Mouse (Mus musculus): ENCODE measurements around the gene Sac3d1. TPM values are rescaled to one million over a fixed set of nuclear protein-coding genes. Genes with fewer than 3 reads are reported as not detected.

The Sac3d1 gene
- polyA plus RNA-seq, 1 experiment from 2014 or later: 36.4 TPM

DNA sequence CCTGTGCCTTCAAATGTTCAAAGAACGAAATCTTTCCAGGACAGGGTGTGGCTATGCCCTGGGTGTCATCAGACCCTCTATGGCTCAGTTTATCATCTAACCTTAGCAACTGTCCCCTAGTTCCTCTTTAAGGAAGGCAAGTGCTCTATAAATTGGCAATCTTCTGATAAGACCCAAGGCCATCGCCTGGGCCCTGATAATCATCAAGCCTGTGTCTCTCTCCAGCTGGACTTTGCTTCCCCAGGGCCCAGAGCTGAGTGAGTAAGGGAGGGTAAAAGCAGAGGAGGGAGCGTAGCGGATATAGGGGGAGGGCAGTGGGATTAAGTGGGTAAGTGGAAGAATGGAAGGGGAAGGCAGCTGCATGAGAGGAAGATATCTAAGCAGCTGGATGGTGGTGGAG, 14.0 kb downstream of the Sac3d1 start:
- no peak for ATAC-seq (ENCODE audit: low read depth)
- no peak overlapping the region for H3K27ac ChIP-seq (ENCODE audit: low read length)
- H3K4me2 ChIP-seq (ENCODE audit: low read depth, low read length): no peak overlapping the region
- no peaks in the 10 kb centered on the region for H3K36me3 ChIP-seq (ENCODE audit: control insufficient read depth, insufficient read depth, low read length)
- 74% methylated on average over 4 of the region's 4 CpGs for WGBS
- no peak overlapping the region for H3K4me3 ChIP-seq (ENCODE audit: low read length)
- H3K27me3 ChIP-seq (ENCODE audit: control insufficient read depth, insufficient read depth, low read depth, low read length): no peaks in the 10 kb centered on the region
- H3K4me1 ChIP-seq (replicated peaks; ENCODE audit: control insufficient read depth, insufficient read depth, low read length): no peaks in the 10 kb centered on the region
- no peaks in the 10 kb centered on the region for H3K9me3 ChIP-seq (ENCODE audit: control insufficient read depth, low read length)
- H3K9ac ChIP-seq (ENCODE audit: low read length): no peak overlapping the region

DNA sequence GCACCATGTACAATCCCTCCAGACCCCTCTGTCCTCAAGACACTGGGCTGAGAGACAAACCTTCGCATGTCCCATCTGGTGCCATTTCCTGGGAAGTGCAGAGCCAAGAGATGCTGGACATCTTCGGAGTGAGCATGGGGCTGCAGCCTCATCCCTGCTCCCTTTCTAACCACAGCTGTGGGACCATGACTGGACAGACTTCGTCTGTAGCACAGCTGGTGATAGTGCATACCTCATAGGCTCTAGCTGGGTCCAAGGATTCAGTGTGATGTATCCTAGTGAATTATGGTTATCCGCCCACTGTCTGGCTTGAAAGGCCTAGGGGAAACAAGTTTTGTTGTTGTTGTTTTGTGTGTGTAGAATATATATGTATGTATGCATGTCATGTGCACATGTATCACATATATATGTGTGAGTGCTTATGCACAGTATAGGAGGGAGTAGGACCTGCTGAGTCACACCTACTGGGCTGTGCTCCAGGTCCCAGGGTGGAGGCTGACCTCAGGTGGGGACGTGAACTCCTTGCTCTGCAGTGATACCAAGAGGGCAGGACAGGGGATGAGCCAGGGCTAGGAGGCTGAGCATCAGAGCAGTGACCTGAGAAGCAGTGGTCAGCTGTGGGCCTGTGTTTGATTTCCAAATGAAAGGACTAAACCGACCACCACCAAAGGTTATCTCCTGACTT, 16.1 kb downstream of the Sac3d1 start:
- ATAC-seq (ENCODE audit: low read depth): no peak
- H3K4me3 ChIP-seq (ENCODE audit: low read length): no peak overlapping the region
- WGBS: 68% methylated on average over 6 of the region's 6 CpGs

DNA sequence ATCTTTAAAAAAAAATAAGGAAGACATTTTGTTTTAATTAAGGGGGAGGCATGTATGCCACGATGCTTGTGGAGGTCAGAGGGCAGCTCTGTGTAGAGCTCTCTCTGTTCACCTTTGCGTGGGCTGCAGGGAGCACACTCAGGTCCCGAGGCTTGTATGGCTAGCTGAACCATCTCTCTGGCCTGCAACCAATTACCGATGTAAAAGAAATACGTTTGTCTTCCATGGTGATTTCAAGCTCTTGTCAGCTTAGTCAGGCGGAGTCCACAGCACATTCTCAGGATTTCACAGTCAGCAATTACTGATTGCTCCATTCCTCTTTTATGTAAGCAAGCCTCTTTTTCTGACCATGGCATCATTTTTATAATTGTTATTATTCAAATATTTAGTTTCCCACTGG, 17.3 kb downstream of the Sac3d1 start:
- ATAC-seq (ENCODE audit: low read depth): no peak
- 54% methylated on average over 6 of the region's 6 CpGs for WGBS
- no peaks in the 10 kb centered on the region for H3K36me3 ChIP-seq (ENCODE audit: control insufficient read depth, insufficient read depth, low read length)
- H3K4me1 ChIP-seq (replicated peaks; ENCODE audit: control insufficient read depth, insufficient read depth, low read length): no peaks in the 10 kb centered on the region
- no peak overlapping the region for H3K4me3 ChIP-seq (ENCODE audit: low read length)
- no peak overlapping the region for H3K4me2 ChIP-seq (ENCODE audit: low read depth, low read length)
- no peak overlapping the region for H3K27ac ChIP-seq (ENCODE audit: low read length)
- H3K27me3 ChIP-seq (ENCODE audit: control insufficient read depth, insufficient read depth, low read depth, low read length): no peaks in the 10 kb centered on the region
- H3K9me3 ChIP-seq (ENCODE audit: control insufficient read depth, low read length): no peaks in the 10 kb centered on the region
- no peak overlapping the region for H3K9ac ChIP-seq (ENCODE audit: low read length)

More for the DNA sequence above, 16.1 kb downstream of the Sac3d1 start:
- Histone ChIP-seq H3K4me2 (ENCODE audit: low read depth, low read length) (no peak overlapping the region), H3K9ac (ENCODE audit: low read length) (no peak overlapping the region), H3K9me3 (ENCODE audit: control insufficient read depth, low read length) (no peaks in the 10 kb centered on the region), H3K27me3 (ENCODE audit: control insufficient read depth, insufficient read depth, low read depth, low read length) (no peaks in the 10 kb centered on the region), H3K27ac (ENCODE audit: low read length) (no peak overlapping the region), H3K4me1 (replicated peaks; ENCODE audit: control insufficient read depth, insufficient read depth, low read length) (no peaks in the 10 kb centered on the region), H3K36me3 (ENCODE audit: control insufficient read depth, insufficient read depth, low read length) (no peaks in the 10 kb centered on the region)

DNA sequence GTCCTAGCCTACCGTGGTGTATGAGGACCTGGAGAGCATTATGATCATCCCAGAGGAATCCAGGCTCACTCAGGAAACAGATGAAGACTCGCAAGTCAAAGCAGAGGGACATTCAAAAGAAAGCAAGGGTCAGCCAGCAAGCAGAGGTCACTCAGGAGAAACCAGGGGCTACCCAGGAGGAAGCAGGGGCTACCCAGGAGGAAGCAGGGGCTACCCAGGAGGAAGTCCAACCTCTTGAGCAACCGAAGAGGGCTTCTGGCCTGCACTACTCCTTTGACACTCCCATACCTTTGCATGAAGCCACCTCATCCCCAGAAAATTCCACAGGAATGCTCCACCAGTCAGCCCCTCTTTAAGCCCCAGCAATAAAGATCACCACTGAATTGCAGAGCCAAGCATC, 20.6 kb downstream of the Sac3d1 start:
- Histone ChIP-seq H3K9ac (ENCODE audit: low read length) (no peak overlapping the region), H3K27me3 (ENCODE audit: control insufficient read depth, insufficient read depth, low read depth, low read length) (no peaks in the 10 kb centered on the region), H3K36me3 (ENCODE audit: control insufficient read depth, insufficient read depth, low read length) (no peaks in the 10 kb centered on the region), H3K4me3 (ENCODE audit: low read length) (no peak overlapping the region), H3K4me1 (replicated peaks; ENCODE audit: control insufficient read depth, insufficient read depth, low read length) (no peaks in the 10 kb centered on the region), H3K4me2 (ENCODE audit: low read depth, low read length) (no peak overlapping the region), H3K9me3 (ENCODE audit: control insufficient read depth, low read length) (no peaks in the 10 kb centered on the region), H3K27ac (ENCODE audit: low read length) (no peak overlapping the region)
- no peak for ATAC-seq (ENCODE audit: low read depth)
- WGBS: 75% methylated on average over 3 of the region's 3 CpGs

DNA sequence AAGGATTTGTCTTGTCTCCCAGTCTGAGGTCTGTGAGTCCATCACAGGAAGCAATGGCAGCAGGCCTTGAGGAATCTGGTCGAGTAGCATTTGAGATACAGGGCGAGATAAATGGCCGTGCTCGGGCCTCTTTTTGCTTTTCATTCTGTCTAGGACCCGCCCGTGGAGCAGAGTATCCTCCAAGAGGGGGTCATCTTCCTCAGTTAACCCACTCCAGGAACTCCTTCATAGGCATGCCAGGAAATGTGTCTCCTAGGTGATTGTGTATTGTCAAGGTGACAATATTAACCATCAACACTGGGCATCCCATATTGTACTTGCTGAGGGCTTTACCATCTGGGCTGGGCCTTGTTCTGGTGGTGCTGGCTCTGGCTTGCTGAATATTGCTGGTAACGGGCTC, 24.3 kb downstream of the Sac3d1 start, which contains the start of gene AC131692.1:
TSS of gene AC131692.1 (plus strand) at position 301 of the 400 bp plus-strand sequence.
- Histone ChIP-seq H3K9me3 (ENCODE audit: control insufficient read depth, low read length) (no peaks in the 10 kb centered on the region), H3K36me3 (ENCODE audit: control insufficient read depth, insufficient read depth, low read length) (peaks cover 13% of the 10 kb centered on the region), H3K4me1 (replicated peaks; ENCODE audit: control insufficient read depth, insufficient read depth, low read length) (no peaks in the 10 kb centered on the region), H3K4me2 (ENCODE audit: low read depth, low read length) (no peak within 1 kb of the TSS), H3K9ac (ENCODE audit: low read length) (no peak within 1 kb of the TSS), H3K27ac (ENCODE audit: low read length) (no peak within 1 kb of the TSS), H3K27me3 (ENCODE audit: control insufficient read depth, insufficient read depth, low read depth, low read length) (no peaks in the 10 kb centered on the region), H3K4me3 (ENCODE audit: low read length) (no peak within 1 kb of the TSS)
- no peak for ATAC-seq (ENCODE audit: low read depth)
- WGBS: 86% methylated on average over 7 of the region's 7 CpGs

DNA sequence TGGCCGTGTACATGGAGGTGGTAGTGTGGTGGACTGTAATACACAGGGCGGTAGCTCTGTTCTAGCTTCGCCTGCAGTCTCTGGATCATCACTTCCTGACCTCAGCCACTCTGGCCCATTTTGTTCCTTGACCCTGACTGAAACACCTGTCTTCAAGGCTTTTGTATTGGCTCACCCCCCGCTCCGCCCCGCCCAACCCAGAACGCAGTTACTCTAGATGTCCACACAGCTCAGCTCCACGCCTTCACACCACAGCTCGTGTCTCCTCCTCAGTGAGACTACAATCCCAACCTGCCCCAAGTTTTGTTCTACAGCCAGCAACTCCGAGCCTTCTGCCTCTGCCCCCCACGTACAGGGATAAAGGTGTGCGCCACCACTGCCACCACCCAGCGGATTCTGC, 29.6 kb downstream of the Sac3d1 start:
- 96% methylated on average over 13 of the region's 13 CpGs for WGBS
- peaks cover 11% of the 10 kb centered on the region for H3K4me1 ChIP-seq (replicated peaks; ENCODE audit: control insufficient read depth, insufficient read depth, low read length)
- no peaks in the 10 kb centered on the region for H3K27me3 ChIP-seq (ENCODE audit: control insufficient read depth, insufficient read depth, low read depth, low read length)
- peaks cover 17% of the 10 kb centered on the region for H3K36me3 ChIP-seq (ENCODE audit: control insufficient read depth, insufficient read depth, low read length)
- H3K4me3 ChIP-seq (ENCODE audit: low read length): no peak overlapping the region
- H3K9ac ChIP-seq (ENCODE audit: low read length): no peak overlapping the region
- no peaks in the 10 kb centered on the region for H3K9me3 ChIP-seq (ENCODE audit: control insufficient read depth, low read length)
- H3K27ac ChIP-seq (ENCODE audit: low read length): no peak overlapping the region
- no peak for ATAC-seq (ENCODE audit: low read depth)
- H3K4me2 ChIP-seq (ENCODE audit: low read depth, low read length): no peak overlapping the region

DNA sequence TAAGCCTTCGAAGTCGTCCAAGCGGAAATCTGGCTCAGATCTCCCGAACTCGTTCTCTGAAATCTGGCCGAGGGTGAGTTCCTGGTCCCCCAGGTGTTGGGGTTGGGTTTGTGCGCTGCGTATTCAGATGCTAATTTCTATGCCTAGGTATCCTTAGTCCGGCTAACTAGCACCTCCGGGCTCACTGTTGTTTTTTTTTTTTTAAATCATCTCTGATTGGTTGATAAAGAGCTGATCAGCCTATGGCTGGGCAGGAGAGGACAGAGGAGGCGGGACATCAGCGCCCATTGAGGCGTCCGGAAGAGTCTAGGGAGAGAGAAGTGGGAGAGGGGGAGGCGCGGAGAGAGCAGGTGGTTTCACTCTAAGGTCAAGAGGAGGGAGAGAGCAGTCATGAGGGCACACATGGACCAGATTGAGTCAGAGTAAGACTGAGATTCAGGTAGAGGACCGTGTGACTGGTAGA, 33.0 kb downstream of the Sac3d1 start:
- Histone ChIP-seq H3K27me3 (ENCODE audit: control insufficient read depth, insufficient read depth, low read depth, low read length) (no peaks in the 10 kb centered on the region), H3K27ac (ENCODE audit: low read length) (peak overlapping the region; percentile 62), H3K4me1 (replicated peaks; ENCODE audit: control insufficient read depth, insufficient read depth, low read length) (peaks cover 13% of the 10 kb centered on the region), H3K4me3 (ENCODE audit: low read length) (peak overlapping the region; percentile 76), H3K4me2 (ENCODE audit: low read depth, low read length) (peak overlapping the region; percentile 80), H3K36me3 (ENCODE audit: control insufficient read depth, insufficient read depth, low read length) (peaks cover 15% of the 10 kb centered on the region), H3K9ac (ENCODE audit: low read length) (peak overlapping the region; percentile 79), H3K9me3 (ENCODE audit: control insufficient read depth, low read length) (no peaks in the 10 kb centered on the region)
- ATAC-seq (ENCODE audit: low read depth): peak; percentile 72
- under 1% methylated on average over 17 of the region's 17 CpGs for WGBS

DNA sequence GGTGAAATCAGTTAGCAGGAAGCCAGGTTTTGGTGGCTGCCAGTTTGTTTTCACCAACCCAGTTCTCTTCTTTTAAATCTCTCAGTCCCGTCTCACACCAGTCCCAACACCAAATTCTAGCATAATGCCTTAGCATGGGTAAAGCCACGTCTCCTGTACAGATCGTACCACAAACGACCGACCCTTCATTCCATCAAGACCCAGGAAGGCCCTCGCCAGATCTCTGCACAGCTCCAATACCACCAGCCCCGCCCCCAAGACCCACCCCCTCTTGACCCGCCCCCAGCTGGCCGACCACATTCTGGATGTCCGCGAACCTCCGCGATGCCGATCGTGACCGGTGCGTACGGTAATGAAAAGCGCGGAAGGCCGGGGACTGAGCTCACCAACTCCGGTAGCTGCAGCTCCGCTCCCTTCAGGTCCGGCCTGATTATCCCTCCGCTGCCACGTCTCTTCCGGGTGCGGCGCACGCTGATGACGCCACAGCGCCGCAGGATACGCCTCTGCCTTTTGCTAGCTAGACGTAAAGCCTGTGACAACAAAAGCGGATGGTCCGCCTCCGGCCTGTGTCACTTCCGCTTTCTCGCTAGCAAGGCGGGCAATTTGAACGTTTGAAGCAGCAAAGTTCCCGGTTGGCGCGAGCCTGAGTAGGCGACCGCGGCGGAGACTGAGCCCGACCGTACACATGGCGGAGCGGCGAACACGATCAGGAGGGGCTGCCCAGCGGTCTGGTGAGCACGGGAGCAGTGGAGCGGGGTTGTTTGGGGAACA, 33.8 kb downstream of the Sac3d1 start, which contains the start of the genes Zfpl1 and Cdca5:
TSS of gene Zfpl1 (minus strand) at position 479 of the 771 bp plus-strand sequence.
TSS of gene Cdca5 (plus strand) at position 506 of the 771 bp plus-strand sequence.
- Histone ChIP-seq H3K9ac (ENCODE audit: low read length) (peak within 1 kb of the TSS; percentile 79), H3K36me3 (ENCODE audit: control insufficient read depth, insufficient read depth, low read length) (peaks cover 14% of the 10 kb centered on the region; the same call in 1 of the 2 replicates), H3K9me3 (ENCODE audit: control insufficient read depth, low read length) (no peaks in the 10 kb centered on the region), H3K4me2 (ENCODE audit: low read depth, low read length) (peak within 1 kb of the TSS; percentile 80), H3K27ac (ENCODE audit: low read length) (peak within 1 kb of the TSS; percentile 62), H3K4me3 (ENCODE audit: low read length) (peak within 1 kb of the TSS; percentile 76), H3K4me1 (replicated peaks; ENCODE audit: control insufficient read depth, insufficient read depth, low read length) (peaks cover 13% of the 10 kb centered on the region), H3K27me3 (ENCODE audit: control insufficient read depth, insufficient read depth, low read depth, low read length) (no peaks in the 10 kb centered on the region)
- WGBS: under 1% methylated on average over 58 of the region's 58 CpGs
- peak; percentile 94 for ATAC-seq (ENCODE audit: low read depth)

DNA sequence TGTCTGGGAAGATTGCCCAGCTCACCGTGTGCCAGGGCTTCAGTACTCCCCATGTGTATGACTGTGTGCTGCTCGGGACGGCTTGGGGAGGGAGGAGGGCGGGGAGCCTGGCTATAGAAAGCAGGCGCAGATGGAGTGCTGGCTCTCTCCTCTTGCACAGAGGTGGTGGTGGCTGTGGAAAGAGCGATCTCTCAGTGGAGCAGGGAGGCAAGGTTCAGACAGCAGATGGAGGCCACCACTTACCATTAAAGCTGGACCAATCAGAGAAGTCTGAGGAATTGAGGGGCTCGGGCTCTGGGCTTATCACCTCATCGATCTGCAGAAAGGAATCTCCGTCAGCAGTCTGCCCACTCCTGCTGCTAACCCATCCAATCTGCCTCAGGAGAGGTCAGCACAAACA, 36.3 kb downstream of the Sac3d1 start, which contains the start of gene Gm28374:
TSS of gene Gm28374 (minus strand) at position 101 of the 400 bp plus-strand sequence.
- no peaks in the 10 kb centered on the region for H3K27me3 ChIP-seq (ENCODE audit: control insufficient read depth, insufficient read depth, low read depth, low read length)
- H3K36me3 ChIP-seq (ENCODE audit: control insufficient read depth, insufficient read depth, low read length): peaks cover 14% of the 10 kb centered on the region; the same call in 1 of the 2 replicates
- peaks cover 13% of the 10 kb centered on the region for H3K4me1 ChIP-seq (replicated peaks; ENCODE audit: control insufficient read depth, insufficient read depth, low read length)
- 82% methylated on average over 9 of the region's 9 CpGs for WGBS
- ATAC-seq (ENCODE audit: low read depth): no peak
- H3K4me3 ChIP-seq (ENCODE audit: low read length): no peak within 1 kb of the TSS
- no peak within 1 kb of the TSS for H3K4me2 ChIP-seq (ENCODE audit: low read depth, low read length)
- no peak within 1 kb of the TSS for H3K27ac ChIP-seq (ENCODE audit: low read length)
- no peak within 1 kb of the TSS for H3K9ac ChIP-seq (ENCODE audit: low read length)
- no peaks in the 10 kb centered on the region for H3K9me3 ChIP-seq (ENCODE audit: control insufficient read depth, low read length)

Data from lung, embryonic 16.5 days (tissue).